Mouse (Mus musculus): ENCODE results near the gene Itga7.

The Itga7 gene

DNA sequence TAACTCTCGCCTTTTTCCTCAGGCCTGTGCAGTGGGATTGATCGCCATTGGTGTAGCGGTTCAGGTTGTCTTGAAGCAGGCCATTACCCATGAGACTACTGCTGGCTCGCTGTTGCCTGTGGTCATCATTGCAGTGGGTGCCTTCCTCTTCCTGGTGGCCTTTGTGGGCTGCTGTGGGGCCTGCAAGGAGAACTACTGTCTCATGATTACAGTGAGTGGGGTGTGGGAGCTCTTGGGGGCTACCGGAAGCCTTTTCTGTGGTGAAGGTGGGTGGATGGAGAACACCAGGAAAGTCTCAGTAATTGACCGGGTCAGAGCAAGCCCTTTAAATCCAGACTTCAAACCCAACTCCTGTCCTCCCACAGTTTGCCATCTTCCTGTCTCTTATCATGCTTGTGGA is 22.2 kb upstream of the Itga7 start:
- DNase-seq (ENCODE audit: low read depth in 1 of 2, low spot score in 2 of 2) = no peak

DNA sequence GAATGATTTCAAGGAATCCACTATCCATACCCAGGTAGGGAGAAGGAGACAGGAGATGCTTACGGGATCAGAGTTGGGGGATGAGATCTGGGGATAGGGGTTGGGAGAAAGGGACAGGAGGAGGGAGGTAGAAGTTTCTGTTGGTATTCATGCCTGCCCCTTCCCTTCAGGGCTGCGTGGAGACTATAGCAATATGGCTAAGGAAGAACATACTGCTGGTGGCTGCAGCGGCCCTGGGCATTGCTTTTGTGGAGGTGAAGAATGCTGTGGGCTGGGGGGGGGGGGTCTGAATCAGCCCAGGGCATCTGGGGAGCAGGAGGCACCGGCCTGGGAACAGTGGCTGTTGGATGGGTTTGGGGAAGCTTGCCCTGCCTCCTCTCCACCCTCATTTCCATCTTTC is 21.4 kb upstream of the Itga7 start:
- no peak for DNase-seq (ENCODE audit: low read depth in 1 of 2, low spot score in 2 of 2)

DNA sequence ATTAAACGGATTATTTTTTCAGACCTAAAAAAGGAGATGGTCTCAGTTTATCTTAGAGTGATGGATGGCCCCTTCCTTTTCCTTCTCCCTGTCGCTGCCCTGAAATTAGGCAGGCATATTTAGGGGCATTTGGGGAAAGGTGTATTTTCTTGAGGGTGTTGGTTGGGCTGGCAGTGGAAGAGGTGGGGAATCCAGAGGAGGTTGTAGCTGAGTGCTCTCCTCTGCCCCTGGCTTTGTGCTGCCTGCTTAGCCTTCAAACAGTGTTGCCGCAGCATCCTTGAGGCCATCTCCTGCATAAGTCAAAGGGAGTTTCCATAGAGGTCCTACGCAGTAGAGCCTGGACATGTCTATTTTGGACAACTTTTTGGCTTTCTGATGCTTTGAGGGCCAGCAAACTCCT is 20.8 kb upstream of the Itga7 start:
- DNase-seq (ENCODE audit: low read depth in 1 of 2, low spot score in 2 of 2) = no peak

DNA sequence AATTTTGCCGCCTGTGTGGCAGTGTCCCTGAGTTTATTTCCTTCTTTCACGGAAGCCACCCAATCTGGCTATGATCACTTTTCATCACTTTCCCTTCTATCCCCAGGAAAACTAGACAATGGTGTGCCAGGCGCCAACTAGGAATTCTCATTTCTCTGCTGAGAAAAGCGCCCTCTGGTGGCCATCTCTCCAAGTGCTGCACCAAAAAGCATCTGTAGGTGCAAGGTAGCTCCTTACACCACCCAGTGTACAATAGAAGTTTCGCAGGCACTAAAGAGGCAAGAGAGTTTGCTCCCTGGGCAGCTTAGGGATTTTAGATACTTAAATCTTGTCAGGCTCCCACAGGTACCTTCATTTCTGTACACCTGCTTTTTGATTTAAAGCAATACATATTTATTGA is 20.4 kb upstream of the Itga7 start:
- peak in 1 of 2 experiments; percentile 62 for DNase-seq (ENCODE audit: low read depth in 1 of 2, low spot score in 2 of 2)

DNA sequence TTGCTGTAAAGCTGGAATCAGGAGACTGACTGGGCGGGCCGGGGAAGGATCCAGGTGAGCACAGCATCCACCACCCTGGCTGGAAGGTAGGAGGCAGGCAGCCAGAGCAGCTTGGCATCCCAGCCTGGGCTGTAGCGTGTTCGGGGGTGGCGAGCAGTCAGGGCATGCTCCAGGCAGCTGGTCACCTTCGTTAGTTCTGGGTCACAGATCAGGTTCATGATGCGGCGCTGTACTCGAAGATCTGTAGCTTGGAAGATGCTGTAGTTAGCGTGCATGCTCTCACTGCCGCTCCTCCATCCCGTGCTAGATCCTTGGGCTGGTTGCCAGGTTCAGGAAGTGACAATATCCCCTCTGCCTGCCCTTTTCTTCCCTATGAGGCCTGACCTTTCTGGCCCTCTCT is 19.9 kb upstream of the Itga7 start:
- no peak for DNase-seq (ENCODE audit: low read depth in 1 of 2, low spot score in 2 of 2)

DNA sequence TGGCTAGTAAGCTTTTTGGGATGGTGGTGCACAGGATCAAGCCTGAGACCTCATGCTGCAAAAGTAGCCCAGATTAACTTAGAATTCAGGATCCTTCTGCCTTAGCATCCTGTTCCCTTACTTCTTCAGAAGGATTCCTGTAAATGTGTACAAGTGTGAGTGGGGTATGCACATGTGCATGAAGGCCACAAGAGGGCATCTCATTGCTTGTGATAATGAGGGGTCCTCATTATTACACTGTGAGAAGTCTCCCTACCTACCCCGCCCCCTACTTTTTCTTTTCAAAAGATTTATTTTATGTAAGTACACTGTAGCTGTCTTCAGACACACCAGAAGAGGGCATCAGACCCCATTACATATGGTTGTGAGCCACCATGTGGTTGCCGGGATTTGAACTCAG is 18.1 kb upstream of the Itga7 start:
- no peak for DNase-seq (ENCODE audit: low read depth in 1 of 2, low spot score in 2 of 2)

DNA sequence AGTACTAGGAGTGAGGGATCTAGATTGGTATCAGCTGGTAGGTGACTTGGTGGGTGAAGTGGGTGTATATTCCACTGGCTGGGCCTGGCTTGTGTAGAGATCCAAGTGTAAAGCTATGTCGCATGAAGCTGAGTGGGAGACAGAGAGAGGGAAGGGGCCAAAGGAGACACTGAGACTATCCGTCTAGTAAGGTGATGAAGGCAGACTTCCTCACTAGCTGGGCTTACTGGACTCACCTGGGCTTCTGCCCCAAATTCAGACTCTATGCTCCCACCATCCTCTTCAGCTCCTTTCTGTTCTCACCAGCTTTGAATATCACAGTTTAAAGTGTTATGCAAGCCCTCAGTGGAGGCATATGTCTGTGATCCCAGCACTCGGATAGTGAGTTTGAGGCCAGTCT is 17.0 kb upstream of the Itga7 start:
- DNase-seq (ENCODE audit: low read depth in 1 of 2, low spot score in 2 of 2) = no peak

DNA sequence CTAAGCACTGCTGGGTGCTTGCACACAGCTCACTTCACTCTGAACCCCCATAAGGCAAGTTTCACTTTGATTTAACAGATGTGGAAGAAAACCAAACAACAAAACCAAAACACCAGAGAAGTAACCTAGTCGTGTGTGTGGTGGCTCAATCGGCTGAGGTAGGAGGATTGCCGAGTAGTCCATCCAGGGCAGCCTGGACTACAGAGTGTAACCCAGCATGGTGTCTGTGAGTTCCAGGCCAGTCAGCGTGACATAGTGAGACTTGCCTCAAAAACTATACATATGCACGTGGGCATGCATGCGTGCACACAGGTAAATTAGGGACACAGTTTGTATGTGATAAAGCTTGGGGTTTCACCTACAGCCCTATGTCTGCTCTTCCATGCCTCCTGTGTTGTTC is 16.2 kb upstream of the Itga7 start:
- no peak for DNase-seq (ENCODE audit: low read depth in 1 of 2, low spot score in 2 of 2)

DNA sequence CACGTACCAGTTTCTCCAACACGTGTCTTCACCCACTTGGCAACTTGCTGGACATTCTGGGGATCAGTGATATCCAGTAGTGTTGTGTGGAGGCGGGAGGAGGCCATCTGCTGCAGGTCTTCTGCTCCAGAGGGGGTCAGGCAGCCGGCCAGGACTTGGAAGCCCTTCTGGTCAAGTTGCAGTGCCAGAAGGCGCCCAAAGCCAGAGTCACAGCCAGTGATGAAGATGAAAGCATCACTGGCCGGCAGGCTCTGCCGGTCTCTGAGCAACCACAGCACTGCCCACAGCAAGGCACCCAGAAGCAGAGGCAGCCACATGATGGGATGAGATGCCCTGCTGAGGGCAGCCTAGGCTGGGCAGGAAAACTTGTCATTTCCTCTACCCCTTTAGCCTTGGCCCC is 15.4 kb upstream of the Itga7 start:
- DNase-seq (ENCODE audit: low read depth in 1 of 2, low spot score in 2 of 2) = no peak

DNA sequence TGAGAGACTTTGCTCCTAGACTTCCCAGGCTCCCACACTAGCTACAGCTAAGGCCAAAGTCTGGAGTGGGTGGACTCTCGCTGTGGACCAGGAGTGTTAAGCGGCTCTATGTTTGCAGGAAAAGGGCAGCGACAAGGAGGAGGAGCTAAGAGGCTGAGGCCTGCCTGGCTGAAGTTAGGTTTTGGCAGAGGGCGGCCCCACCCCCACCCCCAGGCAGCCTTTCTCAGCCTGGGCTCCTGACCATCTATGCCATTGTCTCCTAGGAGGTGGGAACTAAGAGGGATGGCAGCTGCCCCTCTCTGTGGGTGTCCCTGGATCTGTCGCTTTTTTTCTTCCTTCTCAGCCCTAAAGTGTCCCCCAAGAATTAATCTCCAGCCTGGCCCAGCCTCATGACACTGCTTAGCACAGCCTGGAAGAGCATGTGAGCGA is 14.4 kb upstream of the Itga7 start:
- no peak for DNase-seq (ENCODE audit: low read depth in 1 of 2, low spot score in 2 of 2)

DNA sequence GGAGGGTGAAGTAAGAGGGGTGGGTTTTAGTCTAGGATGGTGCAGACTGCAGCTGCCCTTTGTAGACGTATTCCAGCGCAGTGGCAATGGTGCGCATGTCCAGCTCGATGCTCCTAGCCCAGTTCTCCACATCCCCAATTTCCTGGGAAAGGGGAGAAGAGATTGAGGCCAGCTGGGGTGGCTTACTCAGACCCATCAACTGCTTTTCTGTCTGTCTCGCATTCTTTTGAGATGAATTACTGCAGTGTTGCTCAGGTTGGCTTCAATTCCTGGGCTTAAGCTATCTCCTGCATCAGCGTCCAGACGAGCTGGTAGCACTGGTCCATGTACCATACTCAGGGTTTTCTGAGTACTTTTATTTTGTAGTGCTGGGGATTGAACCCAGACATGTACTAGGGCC is 13.7 kb upstream of the Itga7 start:
- DNase-seq (ENCODE audit: low read depth in 1 of 2, low spot score in 2 of 2) = no peak

DNA sequence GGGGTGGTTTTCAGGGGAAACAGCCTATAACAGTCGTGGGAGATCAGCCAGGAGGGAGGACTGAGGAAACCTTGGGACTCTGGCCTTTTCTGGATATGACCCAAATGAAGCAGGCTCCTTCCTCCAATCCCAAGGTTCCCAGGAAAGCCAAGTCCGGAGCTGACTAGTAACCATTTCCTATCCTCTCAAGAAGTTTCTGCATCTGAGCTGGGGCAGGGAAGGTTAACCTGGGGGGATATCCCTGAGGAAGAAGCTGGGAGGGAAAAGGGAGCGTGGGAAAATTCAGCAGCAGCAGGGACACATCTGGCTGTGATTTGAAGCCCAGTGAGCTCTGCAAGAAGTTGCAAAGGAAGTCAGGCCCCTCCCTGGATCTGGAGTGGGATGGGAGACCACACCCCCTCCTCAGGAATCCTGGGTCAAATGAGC is 12.9 kb upstream of the Itga7 start:
- DNase-seq (ENCODE audit: low read depth in 1 of 2, low spot score in 2 of 2) = no peak

DNA sequence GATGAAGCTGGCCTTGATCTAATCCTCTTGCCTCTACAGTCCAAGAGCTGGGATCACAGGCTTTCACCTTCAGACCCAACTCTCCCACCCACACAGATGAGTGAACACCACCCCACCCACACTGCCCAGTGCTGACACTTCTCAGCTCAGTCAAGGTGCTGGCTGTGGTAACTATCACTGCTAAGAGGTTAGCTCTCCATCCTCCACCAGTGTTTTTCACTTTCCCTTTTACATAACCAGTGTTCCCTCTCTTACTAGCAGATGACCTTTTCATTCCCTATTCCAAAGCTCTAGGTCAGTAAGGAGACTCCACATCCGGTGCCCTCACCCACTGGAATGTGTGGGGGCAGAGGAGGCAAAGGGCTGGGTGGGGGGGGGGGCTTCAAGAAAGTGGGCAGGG is 12.4 kb upstream of the Itga7 start:
- no peak for DNase-seq (ENCODE audit: low read depth in 1 of 2, low spot score in 2 of 2)

DNA sequence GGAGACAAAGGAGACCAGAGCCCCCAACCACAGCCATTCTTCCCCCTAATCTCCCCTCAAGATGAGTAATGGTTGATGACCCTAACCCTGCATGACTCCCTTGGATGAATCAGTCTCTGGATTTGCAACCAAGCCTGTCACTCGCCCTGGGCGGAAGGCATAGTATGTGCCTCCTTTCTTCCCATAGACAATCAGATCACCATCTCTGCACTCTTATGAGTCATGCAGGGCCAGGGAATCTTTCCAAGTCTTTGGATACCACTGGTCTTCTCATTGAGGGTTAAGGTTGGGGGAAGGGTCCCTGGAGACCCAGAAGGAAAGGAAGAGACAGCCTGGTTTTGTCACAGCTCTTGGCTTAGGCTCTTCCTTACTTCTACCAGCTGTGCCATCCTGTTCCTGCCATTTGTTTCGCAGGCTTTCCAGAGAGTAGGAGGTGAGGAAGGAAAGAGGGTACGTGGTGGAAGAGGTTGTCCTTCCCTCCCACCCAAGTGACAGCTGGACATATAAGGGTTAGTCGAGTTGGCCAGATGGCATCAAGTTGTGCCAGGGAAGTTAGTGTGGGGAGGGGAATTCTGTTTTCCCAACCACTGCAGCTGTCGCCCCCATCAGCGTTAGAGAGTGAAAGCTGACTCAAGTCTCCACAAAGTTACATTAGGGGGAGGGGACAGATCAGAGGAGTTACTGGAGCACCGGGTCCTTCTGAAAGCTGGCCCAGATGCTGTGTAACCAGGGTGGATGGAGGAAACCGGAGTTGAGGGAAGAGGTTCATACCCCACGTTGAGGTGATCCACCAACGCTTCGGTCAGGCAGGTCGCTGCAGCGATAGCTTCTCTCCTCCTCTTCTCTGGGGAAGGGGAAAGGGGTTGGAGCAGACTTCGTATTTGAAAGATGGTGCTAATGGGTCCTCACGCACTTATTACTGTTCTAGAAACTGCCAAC is 11.5 kb upstream of the Itga7 start:
- DNase-seq (ENCODE audit: low read depth in 1 of 2, low spot score in 2 of 2) = no peak

DNA sequence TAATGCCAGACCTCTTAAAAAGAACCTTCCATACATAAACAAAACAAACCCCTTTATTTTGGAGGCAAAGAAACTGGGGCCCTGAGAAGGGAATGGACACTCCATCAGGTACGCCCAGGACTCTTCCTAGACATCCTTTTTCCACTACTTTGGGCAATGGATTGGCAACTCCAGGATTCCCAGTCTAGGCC is 10.9 kb upstream of the Itga7 start, which contains the start of gene Rdh5:
Rdh5 (minus strand) TSS at position 67 of the 191 bp plus-strand sequence.
- DNase-seq (ENCODE audit: low read depth in 1 of 2, low spot score in 2 of 2) = no peak

DNA sequence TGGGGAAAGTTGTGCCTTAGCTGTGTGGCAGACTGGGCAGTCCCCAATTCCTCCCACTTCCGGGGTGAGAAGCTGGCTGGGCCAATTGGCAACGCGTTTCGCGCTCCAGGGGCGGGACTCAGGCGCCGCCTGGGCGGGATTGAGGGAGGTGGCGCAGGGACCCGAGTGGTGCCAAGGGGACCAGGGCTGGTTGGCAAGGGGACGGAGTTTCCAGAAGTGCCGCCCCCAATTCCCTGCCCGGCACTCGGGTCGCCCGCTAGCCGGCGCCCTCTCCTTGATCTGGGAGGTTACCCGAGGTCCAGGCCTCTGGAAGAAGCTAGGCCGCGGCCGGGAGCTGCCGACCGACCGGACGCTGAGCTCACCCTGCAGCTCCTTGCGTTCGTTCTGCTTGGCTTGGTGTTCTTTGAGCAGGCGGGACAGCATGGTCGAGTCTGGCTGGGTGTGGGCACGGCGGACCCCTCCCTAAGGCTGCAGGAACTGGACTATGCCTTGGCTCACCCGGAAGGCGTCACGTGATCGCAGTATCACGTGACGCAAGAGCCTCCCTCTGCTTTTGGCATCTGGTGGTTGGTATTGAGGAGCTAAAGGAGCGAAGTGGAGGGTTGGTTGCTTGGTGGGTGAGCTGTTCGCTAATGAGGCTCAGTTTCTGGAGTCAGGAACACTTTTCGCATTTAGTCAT is 10.5 kb upstream of the Itga7 start:
- peak; percentile 76 to 85 for DNase-seq (ENCODE audit: low read depth in 1 of 2, low spot score in 2 of 2)

DNA sequence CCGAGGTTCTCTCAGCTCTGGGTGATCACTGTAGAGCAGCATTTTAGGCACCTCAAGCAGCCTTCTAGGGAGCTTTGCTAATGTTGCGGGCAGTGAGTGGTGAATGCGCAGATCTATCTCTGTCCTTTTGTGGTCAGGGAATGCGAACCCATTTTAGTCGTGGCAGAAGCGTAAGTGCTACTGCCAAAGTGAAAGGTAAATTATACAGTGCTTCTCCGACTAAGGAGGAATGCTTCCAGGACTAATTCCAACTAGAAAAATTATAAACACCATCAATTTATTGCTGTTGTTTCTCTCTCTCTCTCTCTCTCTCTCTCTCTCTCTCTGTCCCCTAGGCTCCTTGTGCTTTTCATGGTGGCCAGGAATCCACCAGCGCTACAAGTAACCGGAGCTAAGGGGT is 9.7 kb upstream of the Itga7 start, which contains the start of gene Bloc1s1:
Bloc1s1 (minus strand) TSS at position 101 of the 400 bp plus-strand sequence.
- no peak for DNase-seq (ENCODE audit: low read depth in 1 of 2, low spot score in 2 of 2)

DNA sequence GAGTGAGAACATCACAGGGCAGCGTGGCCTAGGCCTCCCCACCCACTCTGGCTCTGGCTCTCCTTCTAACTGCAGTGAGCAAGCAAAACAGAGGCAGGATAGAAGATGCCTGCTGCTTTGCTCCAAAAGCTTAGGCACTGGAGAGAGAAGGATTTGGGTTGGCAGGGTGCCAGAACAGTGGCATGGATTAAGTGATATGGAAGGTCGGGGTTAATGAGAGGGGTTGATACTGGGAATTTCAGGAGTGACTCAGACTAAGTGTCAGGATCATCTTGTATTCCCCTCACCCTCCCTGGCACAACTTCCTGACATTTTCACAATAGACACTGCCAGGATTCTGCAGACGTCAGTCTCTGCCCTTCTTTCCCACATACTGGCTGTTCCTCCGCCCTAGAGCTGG is 5.3 kb upstream of the Itga7 start:
- no peak for DNase-seq (ENCODE audit: low read depth in 1 of 2, low spot score in 2 of 2)

DNA sequence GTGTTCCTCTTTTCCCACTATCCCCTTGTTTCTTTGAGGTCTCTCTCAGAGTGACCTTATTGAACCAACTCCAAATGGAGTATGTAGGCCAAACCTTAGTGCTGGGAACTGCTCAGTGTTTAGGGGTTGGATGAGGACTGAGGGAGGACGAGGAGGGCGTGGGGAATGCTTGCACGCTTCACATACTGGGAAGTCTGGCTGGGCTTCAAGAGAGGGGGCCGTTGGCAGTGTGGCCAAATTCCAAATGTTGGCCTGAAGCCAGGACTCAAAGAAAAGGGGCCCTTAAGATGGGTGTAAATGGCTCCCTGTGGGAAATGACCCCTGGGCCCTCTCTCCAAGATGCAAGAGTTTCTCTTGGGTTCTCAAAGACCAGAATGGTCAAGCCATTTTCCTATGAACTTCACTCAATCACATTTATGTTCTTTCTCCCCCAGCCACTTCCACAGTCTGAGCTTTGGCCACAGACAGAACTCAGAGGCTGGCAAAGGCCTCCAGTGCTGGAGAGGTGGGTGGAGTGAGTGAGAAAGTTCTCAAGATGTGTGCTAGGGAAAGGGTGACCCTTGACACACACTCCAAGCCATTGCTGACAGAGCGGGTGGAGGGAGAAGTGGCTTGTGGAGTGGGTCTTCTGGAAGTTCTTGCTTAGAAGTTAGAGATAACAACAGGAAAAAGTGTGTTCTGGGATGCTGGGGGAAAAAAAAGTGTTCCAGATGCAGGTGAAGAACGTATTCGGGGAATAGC is 3.8 kb upstream of the Itga7 start:
- DNase-seq (ENCODE audit: low read depth in 1 of 2, low spot score in 2 of 2) = no peak

DNA sequence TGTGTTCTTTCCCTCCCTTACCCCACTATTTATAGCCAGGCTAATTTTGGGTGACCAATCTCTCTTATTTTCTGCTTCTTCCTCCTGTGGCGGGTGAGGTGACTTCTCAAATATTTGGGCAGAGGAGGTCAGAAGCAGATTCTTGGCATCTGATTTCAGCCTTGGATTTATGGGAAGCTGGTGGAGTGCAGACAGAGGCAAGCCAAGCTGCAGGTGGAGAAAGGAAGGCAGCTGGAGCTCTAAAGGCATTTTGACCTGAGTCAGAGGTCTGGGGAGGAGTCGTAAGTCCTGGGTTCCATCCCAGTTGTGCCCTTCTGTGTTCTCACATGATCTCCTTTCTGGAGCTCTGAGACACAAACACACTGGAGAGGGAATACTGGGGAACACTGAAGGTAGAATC is 2.2 kb upstream of the Itga7 start:
- no peak for DNase-seq (ENCODE audit: low read depth in 1 of 2, low spot score in 2 of 2)

DNA sequence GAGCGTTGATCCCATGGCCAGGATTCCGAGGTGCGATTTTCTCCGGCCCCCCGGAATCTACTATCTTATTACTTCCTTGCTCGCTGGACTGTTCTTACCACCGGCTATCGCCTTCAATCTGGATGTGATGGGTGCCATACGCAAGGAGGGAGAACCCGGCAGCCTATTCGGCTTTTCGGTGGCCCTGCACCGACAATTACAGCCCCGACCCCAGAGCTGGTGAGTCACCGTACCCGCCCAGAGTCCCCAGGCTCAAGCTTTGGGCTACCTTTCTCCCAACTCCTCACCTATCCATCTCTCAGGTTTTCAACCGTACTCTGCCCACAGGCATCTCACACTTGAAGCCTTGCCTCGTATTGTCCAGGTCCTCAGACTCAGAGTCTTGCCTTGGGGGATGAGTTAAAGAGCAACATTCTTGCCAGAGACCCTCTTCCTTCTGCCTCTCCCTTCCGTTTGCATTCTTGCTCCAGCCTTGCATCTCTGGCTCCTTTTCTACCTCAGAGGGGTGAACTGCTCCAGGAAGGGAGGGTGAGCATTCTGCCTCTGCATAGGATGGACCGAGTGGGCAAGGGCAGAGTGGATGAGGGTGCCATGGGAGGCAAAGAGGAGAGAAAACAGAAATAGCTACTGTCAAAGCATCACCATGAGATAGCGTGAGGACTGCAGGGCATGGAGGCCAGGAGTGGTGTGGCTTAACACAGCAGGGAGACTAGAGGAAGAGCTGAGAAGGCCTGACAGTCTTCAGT is 531 bp downstream of the Itga7 start:
- no peak for DNase-seq (ENCODE audit: low read depth in 1 of 2, low spot score in 2 of 2)

Measured in monocyte, adult 2 months (primary cell).